Mouse (Mus musculus) frontal cortex, postnatal 36 days (tissue): ENCODE data around the gene Lyplal1.

Experiments used
- DNase-seq, 2 experiments: peaks; one replicate each; pipeline ENCODE4 v3.0.0; 2022; ENCODE audit warnings: low spot score in 2 of 2

Lyplal1 gene

GRCm38 (mm10) chr1:186116701-186117488 is at the start of gene Lyplal1:
Gene Lyplal1 (minus strand): TSS chr1:186117310.
- DNase-seq: peak; percentile 91 to 96

- DNase-seq: no peak
Measured at GRCm38 (mm10) chr1:186163616-186164015, 46.5 kb upstream of the Lyplal1 start.

- no peak for DNase-seq
Measured at GRCm38 (mm10) chr1:186163206-186163605, 46.1 kb upstream of the Lyplal1 start.

GRCm38 (mm10) chr1:186150376-186150775 is 33.3 kb upstream of the Lyplal1 start:
- DNase-seq: no peak

- no peak for DNase-seq
Measured at GRCm38 (mm10) chr1:186145444-186145843, 28.3 kb upstream of the Lyplal1 start.

- no peak for DNase-seq
Measured at GRCm38 (mm10) chr1:186140191-186140590, 23.1 kb upstream of the Lyplal1 start.

GRCm38 (mm10) chr1:186137873-186138272 is 20.8 kb upstream of the Lyplal1 start:
- peak in 1 of 2 experiments; percentile 3 for DNase-seq

GRCm38 (mm10) chr1:186136636-186137380 is 19.7 kb upstream of the Lyplal1 start:
- no peak for DNase-seq

- no peak for DNase-seq
Measured at GRCm38 (mm10) chr1:186131465-186131864, 14.4 kb upstream of the Lyplal1 start.

GRCm38 (mm10) chr1:186128940-186129339 is 11.8 kb upstream of the Lyplal1 start:
- no peak for DNase-seq

GRCm38 (mm10) chr1:186126313-186126862 is 9.3 kb upstream of the Lyplal1 start:
- DNase-seq: no peak

- no peak for DNase-seq
Measured at GRCm38 (mm10) chr1:186123690-186124089, 6.6 kb upstream of the Lyplal1 start.

- DNase-seq: no peak
Measured at GRCm38 (mm10) chr1:186119856-186120255, 2.7 kb upstream of the Lyplal1 start.

GRCm38 (mm10) chr1:186116086-186116600 is 967 bp downstream of the Lyplal1 start:
- DNase-seq: no peak

- no peak for DNase-seq
Measured at GRCm38 (mm10) chr1:186102313-186102712, 14.8 kb downstream of the Lyplal1 start.

- no peak for DNase-seq
Measured at GRCm38 (mm10) chr1:186066266-186066897, 50.7 kb downstream of the Lyplal1 start.

- no peak for DNase-seq
Measured at GRCm38 (mm10) chr1:186060041-186060440, 57.1 kb downstream of the Lyplal1 start.

- no peak for DNase-seq
Measured at GRCm38 (mm10) chr1:186054227-186054626, 62.9 kb downstream of the Lyplal1 start.

- no peak for DNase-seq
Measured at GRCm38 (mm10) chr1:186053280-186054043, 63.6 kb downstream of the Lyplal1 start.

- no peak for DNase-seq
Measured at GRCm38 (mm10) chr1:186043709-186044452, 73.2 kb downstream of the Lyplal1 start.
